Mouse (Mus musculus) forebrain, postnatal 0 days (tissue): ENCODE results near the gene Mdga1. TPM values are rescaled to one million over a fixed set of nuclear protein-coding genes. Genes with fewer than 3 reads are reported as not detected.
A peak's percentile ranks its signal among the peaks of the same experiment; 100 is the strongest.

Source experiments
- ATAC-seq: fragments of 200-750 bp; cut with Nextera tagmentation; 2 replicates; pipeline ENCODE4 v1.8.0; 2017; ENCODE audit warnings: mild to moderate bottlenecking, moderate library complexity
- DNase-seq: peaks from one replicate; pipeline ENCODE4 v3.0.0-alpha.2; 2015
- H3K27ac ChIP-seq: fragments of 300-500 bp; sonication (generic); 2 replicates; pipeline ENCODE4 v1.5.1; 2014; ENCODE audit warnings: low read depth, mild to moderate bottlenecking, antibody characterized with exemption, low read length, moderate library complexity, mixed read lengths
- H3K27me3 ChIP-seq: fragments of 300-500 bp; sonication (generic); 2 replicates; pipeline ENCODE4 v1.6.1; 2014; ENCODE audit warnings: mild to moderate bottlenecking, low read length, mixed read lengths; ENCODE audit not compliant: insufficient read depth
- H3K36me3 ChIP-seq: fragments of 300-500 bp; sonication (generic); 2 replicates; pipeline ENCODE4 v1.6.1; 2014; ENCODE audit warnings: mild to moderate bottlenecking, moderate library complexity; ENCODE audit not compliant: insufficient read depth
- H3K4me1 ChIP-seq: fragments of 300-500 bp; sonication (generic); 2 replicates; pipeline ENCODE4 v1.6.1; 2014; ENCODE audit warnings: antibody characterized with exemption; ENCODE audit not compliant: insufficient read depth
- H3K4me2 ChIP-seq: fragments of 300-500 bp; sonication (generic); 2 replicates; pipeline ENCODE4 v1.6.1; 2014; ENCODE audit warnings: low read depth, mild to moderate bottlenecking, moderate library complexity
- H3K4me3 ChIP-seq: fragments of 300-500 bp; sonication (generic); 2 replicates; pipeline ENCODE4 v1.5.1; 2014; ENCODE audit warnings: low read depth, low read length, mixed read lengths
- H3K9ac ChIP-seq: fragments of 300-500 bp; sonication (generic); 2 replicates; pipeline ENCODE4 v1.6.1; 2014; ENCODE audit warnings: mild to moderate bottlenecking
- H3K9me3 ChIP-seq: fragments of 300-500 bp; sonication (generic); 2 replicates; pipeline ENCODE4 v1.6.1; 2016; ENCODE audit warnings: low read length
- CTCF ChIP-seq: sonication (generic); IDR thresholded peaks from 2 replicates; pipeline ENCODE4 v1.5.1; 2016; ENCODE audit warnings: antibody characterized with exemption, control low read depth, low read depth
- WGBS: fragments of 180-500 bp; shearing (Covaris S2); extraction: QIAGEN DNeasy Blood & Tissue Kit; methylation state at CpG from one replicate; pipeline ENCODE4 v1.1.7; 2014; 5-methylcytosine and 5-hydroxymethylcytosine counted together
- polyA plus RNA-seq: library from polyadenylated mRNA; unstranded; fragments of >200 nt; fragmentation: Nextera tagmentation; extraction: Ambion mirVana; gene quantifications from 2 replicates; pipeline ENCODE4 v1.2.1, GENCODE M21; 2015
- total RNA-seq: library from RNA; depleted of rRNA; stranded (reverse); fragments of >200 nt; gene quantifications from 2 replicates; pipeline ENCODE4 v1.2.3, GENCODE M21; 2014

The Mdga1 gene
- total and polyA plus RNA-seq, 2 experiments from 2014 or later = 10.9 to 45.7 TPM

DNA sequence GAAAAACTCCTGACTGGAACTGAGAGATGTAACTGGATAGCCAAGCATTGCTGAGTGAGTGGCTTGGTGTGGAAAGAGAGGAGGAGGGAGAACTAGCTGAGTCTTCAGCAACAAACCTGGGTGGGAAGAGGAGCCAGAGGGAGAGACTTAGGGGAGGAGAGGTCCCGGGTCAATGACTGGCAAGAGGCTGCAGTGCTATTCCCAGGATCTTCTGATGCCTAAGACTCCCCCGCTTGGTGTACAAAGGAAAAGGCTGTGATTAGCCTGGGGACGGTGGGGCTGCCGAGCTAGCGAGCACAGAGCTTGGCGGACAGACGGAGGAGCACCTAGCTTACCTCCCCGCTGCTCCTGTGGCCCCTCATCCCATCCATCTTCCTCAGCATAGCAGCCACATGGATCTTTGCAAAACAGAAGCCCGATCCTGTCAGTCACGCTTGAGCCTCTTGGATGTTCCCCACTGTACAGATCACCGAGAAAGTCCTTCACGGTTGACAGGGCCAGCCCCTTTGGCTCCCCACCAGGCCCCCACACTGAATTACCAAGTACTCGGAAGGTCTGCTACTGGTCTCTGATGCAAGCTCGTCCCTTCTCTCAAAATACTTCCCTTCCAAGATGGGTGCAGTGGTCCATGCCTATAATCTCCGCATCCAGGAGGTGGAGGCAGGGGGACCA, 2.0 kb upstream of the Mdga1 start:
- no peak overlapping the region for H3K4me2 ChIP-seq
- no peak for ATAC-seq
- H3K9me3 ChIP-seq = no peaks in the 10 kb centered on the region
- no peak for TF ChIP-seq CTCF
- no peak overlapping the region for H3K4me3 ChIP-seq
- no peaks in the 10 kb centered on the region for H3K36me3 ChIP-seq
- H3K27me3 ChIP-seq = no peaks in the 10 kb centered on the region
- no peak overlapping the region for H3K27ac ChIP-seq
- H3K4me1 ChIP-seq = no peaks in the 10 kb centered on the region
- no peak for DNase-seq
- 38% methylated on average over 15 of the region's 15 CpGs for WGBS
- no peak overlapping the region for H3K9ac ChIP-seq

GRCm38 (mm10) chr17:29965506-29965905, 4.4 kb downstream of the Mdga1 start:
- no peak for DNase-seq
- no peak overlapping the region for H3K27ac ChIP-seq
- no peaks in the 10 kb centered on the region for H3K36me3 ChIP-seq
- no peak for TF ChIP-seq CTCF
- no peak overlapping the region for H3K4me3 ChIP-seq
- no peak overlapping the region for H3K9ac ChIP-seq
- 9% methylated on average over 5 of the region's 5 CpGs for WGBS
- H3K27me3 ChIP-seq = no peaks in the 10 kb centered on the region; the same call in 1 of the 2 replicates
- peak; percentile 29; the same call in 1 of the 2 replicates for ATAC-seq
- H3K9me3 ChIP-seq = no peaks in the 10 kb centered on the region
- H3K4me1 ChIP-seq = peaks cover 7% of the 10 kb centered on the region; the same call in 1 of the 2 replicates
- no peak overlapping the region for H3K4me2 ChIP-seq

- no peak for DNase-seq
- Histone ChIP-seq H3K27me3 (no peaks in the 10 kb centered on the region; the same call in 1 of the 2 replicates), H3K9me3 (0 out of 2 replicates have a peak, but pooled peaks cover 6% of the 10 kb centered on the region), H3K27ac (no peak overlapping the region), H3K9ac (no peak overlapping the region), H3K36me3 (no peaks in the 10 kb centered on the region), H3K4me3 (no peak overlapping the region), H3K4me1 (peaks cover 7% of the 10 kb centered on the region; the same call in 1 of the 2 replicates), H3K4me2 (peak overlapping the region; percentile 27)
- TF ChIP-seq CTCF = no peak
- 10% methylated on average over 11 of the region's 11 CpGs for WGBS
- peak; percentile 43; the same call in 1 of the 2 replicates for ATAC-seq
These were observed 6.1 kb downstream of the Mdga1 start for GRCm38 (mm10) chr17:29963730-29964259.

DNA sequence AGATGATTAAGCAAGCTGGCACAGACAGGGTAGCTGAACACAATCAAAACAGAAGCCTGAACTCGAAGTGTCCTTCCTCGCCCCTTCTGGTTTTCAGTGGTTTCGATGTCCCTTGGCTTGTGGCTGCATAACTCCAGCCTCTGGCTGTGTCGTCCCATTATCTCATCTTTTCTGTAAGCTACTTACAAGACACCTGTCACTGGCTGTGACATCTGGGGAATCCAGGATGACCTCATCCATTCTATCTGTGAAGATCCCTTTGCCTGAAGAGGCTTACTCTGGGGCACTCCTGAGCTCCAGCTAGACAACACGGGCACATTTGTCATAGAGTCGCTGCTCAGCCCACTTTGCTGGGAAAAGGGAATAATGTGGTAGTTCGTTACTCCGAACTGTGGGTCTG, 14.0 kb downstream of the Mdga1 start:
- H3K9ac ChIP-seq = no peak overlapping the region
- TF ChIP-seq CTCF = no peak
- H3K27ac ChIP-seq = no peak overlapping the region
- no peak overlapping the region for H3K4me2 ChIP-seq
- H3K4me1 ChIP-seq = no peaks in the 10 kb centered on the region
- WGBS = 62% methylated on average over 8 of the region's 8 CpGs
- ATAC-seq = no peak
- DNase-seq = no peak
- H3K9me3 ChIP-seq = 0 out of 2 replicates have a peak, but pooled peaks cover 6% of the 10 kb centered on the region
- no peak overlapping the region for H3K4me3 ChIP-seq
- H3K36me3 ChIP-seq = no peaks in the 10 kb centered on the region
- H3K27me3 ChIP-seq = no peaks in the 10 kb centered on the region

GRCm38 (mm10) chr17:29954316-29954715, 15.6 kb downstream of the Mdga1 start:
- TF ChIP-seq CTCF = no peak
- no peak overlapping the region for H3K27ac ChIP-seq

GRCm38 (mm10) chr17:29951100-29951499, 18.8 kb downstream of the Mdga1 start:
- Histone ChIP-seq H3K36me3 (no peaks in the 10 kb centered on the region), H3K4me1 (0 out of 2 replicates have a peak, but pooled peaks cover 3% of the 10 kb centered on the region), H3K4me2 (no peak overlapping the region), H3K27me3 (no peaks in the 10 kb centered on the region), H3K27ac (no peak overlapping the region), H3K9ac (no peak overlapping the region), H3K9me3 (no peaks in the 10 kb centered on the region), H3K4me3 (no peak overlapping the region)
- no peak for TF ChIP-seq CTCF
- ATAC-seq (no peak), DNase-seq (no peak)
- 40% methylated on average over 6 of the region's 6 CpGs for WGBS

More at GRCm38 (mm10) chr17:29954316-29954715, 15.6 kb downstream of the Mdga1 start:
- DNase-seq (no peak), ATAC-seq (no peak)
- Histone ChIP-seq H3K36me3 (no peaks in the 10 kb centered on the region), H3K4me3 (no peak overlapping the region), H3K4me1 (no peaks in the 10 kb centered on the region), H3K9me3 (0 out of 2 replicates have a peak, but pooled peaks cover 1% of the 10 kb centered on the region), H3K27me3 (no peaks in the 10 kb centered on the region), H3K9ac (no peak overlapping the region), H3K4me2 (no peak overlapping the region)
- WGBS = 71% methylated on average over 5 of the region's 5 CpGs

GRCm38 (mm10) chr17:29950574-29950973, 19.3 kb downstream of the Mdga1 start:
- ATAC-seq = peak; percentile 61
- 49% methylated on average over 8 of the region's 8 CpGs for WGBS
- no peak for TF ChIP-seq CTCF
- DNase-seq = no peak
- no peaks in the 10 kb centered on the region for H3K36me3 ChIP-seq
- H3K4me1 ChIP-seq = 0 out of 2 replicates have a peak, but pooled peaks cover 3% of the 10 kb centered on the region
- no peak overlapping the region for H3K4me2 ChIP-seq
- H3K27ac ChIP-seq = no peak overlapping the region
- no peaks in the 10 kb centered on the region for H3K9me3 ChIP-seq
- H3K27me3 ChIP-seq = no peaks in the 10 kb centered on the region
- H3K9ac ChIP-seq = no peak overlapping the region
- no peak overlapping the region for H3K4me3 ChIP-seq
